Mouse (Mus musculus) limb, embryonic 12.5 days (tissue): ENCODE results near the gene Cldn6. TPM values are rescaled to one million over a fixed set of nuclear protein-coding genes. Genes with fewer than 3 reads are reported as not detected.

ENCODE experiments used
- ATAC-seq: fragments of 200-750 bp; cut with Nextera tagmentation; 2 replicates; pipeline ENCODE4 v1.8.0; 2017; ENCODE audit warnings: low read depth, moderate TSS enrichment; ENCODE audit not compliant: insufficient number of reproducible peaks, insufficient read depth, low FRiP score, low TSS enrichment
- H3K27ac ChIP-seq: fragments of 300-500 bp; sonication (generic); 2 replicates; pipeline ENCODE4 v1.5.1; 2016; ENCODE audit warnings: mild to moderate bottlenecking, moderate library complexity
- H3K27me3 ChIP-seq: fragments of 300-500 bp; sonication (generic); 2 replicates; pipeline ENCODE4 v1.6.1; 2016; ENCODE audit warnings: mild to moderate bottlenecking, moderate library complexity
- H3K36me3 ChIP-seq: fragments of 300-500 bp; sonication (generic); 2 replicates; pipeline ENCODE4 v1.6.1; 2016; ENCODE audit warnings: mild to moderate bottlenecking, moderate library complexity
- H3K4me1 ChIP-seq: fragments of 300-500 bp; sonication (generic); replicated peaks from 2 replicates; pipeline ENCODE4 v1.6.1; 2016
- H3K4me2 ChIP-seq: fragments of 300-500 bp; sonication (generic); 2 replicates; pipeline ENCODE4 v1.6.1; 2016; ENCODE audit warnings: mild to moderate bottlenecking, moderate library complexity
- H3K4me3 ChIP-seq: fragments of 300-500 bp; sonication (generic); replicated peaks from 2 replicates; pipeline ENCODE4 v1.5.1; 2016; ENCODE audit warnings: mild to moderate bottlenecking
- H3K9ac ChIP-seq: fragments of 300-500 bp; sonication (generic); replicated peaks from 2 replicates; pipeline ENCODE4 v1.6.1; 2016; ENCODE audit warnings: mild to moderate bottlenecking, moderate library complexity
- H3K9me3 ChIP-seq: fragments of 300-500 bp; sonication (generic); 2 replicates; pipeline ENCODE4 v1.6.1; 2016; ENCODE audit warnings: mild to moderate bottlenecking, moderate library complexity
- WGBS: fragments of 180-500 bp; shearing (Covaris S2); methylation state at CpG from one replicate; pipeline ENCODE4 v1.1.7; 2016; 5-methylcytosine and 5-hydroxymethylcytosine counted together
- polyA plus RNA-seq: library from polyadenylated mRNA; unstranded; fragments of >200 nt; fragmentation: Nextera tagmentation; extraction: Ambion mirVana; gene quantifications from 2 replicates; pipeline ENCODE4 v1.2.1, GENCODE M21; 2016

Cldn6 gene
- polyA plus RNA-seq, 1 experiment from 2014 or later: 22.7 TPM

DNA sequence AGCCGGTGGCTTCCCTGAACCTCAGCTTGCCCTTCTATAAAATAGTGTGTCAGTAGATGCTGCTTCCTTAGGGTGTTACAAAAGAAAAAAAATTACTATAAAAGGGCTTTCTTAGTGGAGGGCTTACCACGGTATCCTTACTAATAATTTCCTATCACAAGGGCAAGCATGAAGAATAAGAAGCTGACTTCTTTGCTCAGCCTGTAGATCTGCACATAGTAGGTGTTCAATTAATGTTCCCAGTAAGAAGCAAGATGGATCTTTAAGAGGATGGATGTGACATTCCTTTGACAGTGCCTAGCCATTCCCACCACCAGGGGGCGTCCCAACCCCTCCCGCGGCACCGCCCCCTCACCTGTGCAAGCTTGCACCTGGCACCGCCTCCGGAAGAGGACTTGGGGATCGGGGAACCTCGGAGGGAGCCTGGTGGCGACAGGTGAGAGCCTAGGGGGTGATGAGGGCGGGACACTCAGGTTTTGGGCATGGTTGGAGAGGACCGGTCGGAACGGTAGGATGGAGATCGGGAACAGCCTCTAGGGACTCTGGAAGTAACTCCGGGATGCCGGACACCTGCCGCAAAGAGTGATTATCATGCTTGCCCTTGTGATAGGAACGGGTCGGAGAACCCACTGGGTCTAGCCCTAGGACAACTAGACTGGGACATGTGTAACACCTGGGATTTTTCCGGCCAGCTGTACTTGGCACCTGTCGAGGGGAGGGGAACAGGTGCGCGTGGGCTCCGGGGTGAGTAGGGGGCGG is 18.8 kb upstream of the Cldn6 start, which contains the start of gene Bicdl2:
Bicdl2 (plus strand) TSS at position 390 of the 759 bp plus-strand sequence.
- 0 out of 2 replicates have a peak, but pooled peaks cover 10% of the 10 kb centered on the region for H3K4me1 ChIP-seq
- H3K4me2 ChIP-seq: peak within 1 kb of the TSS; percentile 27
- no peak within 1 kb of the TSS for H3K4me3 ChIP-seq
- H3K9ac ChIP-seq: no peak within 1 kb of the TSS
- no peaks in the 10 kb centered on the region for H3K9me3 ChIP-seq
- 5% methylated on average over 27 of the region's 27 CpGs for WGBS
- H3K27me3 ChIP-seq: peaks cover 42% of the 10 kb centered on the region
- no peaks in the 10 kb centered on the region for H3K36me3 ChIP-seq
- ATAC-seq: no peak
- no peak within 1 kb of the TSS for H3K27ac ChIP-seq

DNA sequence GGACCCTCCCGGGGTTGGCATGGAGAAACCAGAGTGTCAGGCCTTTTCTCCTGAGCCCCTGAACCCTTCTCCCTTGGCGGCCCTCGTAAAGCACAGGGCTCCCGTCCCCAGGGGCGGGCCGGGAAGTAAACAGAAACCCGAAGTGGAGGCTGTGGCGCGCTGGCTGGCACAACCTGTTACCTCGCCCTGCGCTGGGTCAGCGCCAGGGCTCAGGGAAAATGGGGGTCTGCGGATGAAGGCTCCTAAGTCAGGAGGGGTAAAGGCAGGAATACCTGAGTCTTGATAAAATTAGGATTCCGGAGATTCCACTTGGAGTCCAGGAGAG is 18.2 kb upstream of the Cldn6 start:
- no peaks in the 10 kb centered on the region for H3K36me3 ChIP-seq
- H3K27ac ChIP-seq: no peak overlapping the region
- 3% methylated on average over 14 of the region's 14 CpGs for WGBS
- H3K27me3 ChIP-seq: peaks cover 42% of the 10 kb centered on the region
- no peak overlapping the region for H3K9ac ChIP-seq
- 0 out of 2 replicates have a peak, but pooled peaks cover 10% of the 10 kb centered on the region for H3K4me1 ChIP-seq
- no peak overlapping the region for H3K4me3 ChIP-seq
- peak overlapping the region; percentile 27 for H3K4me2 ChIP-seq
- H3K9me3 ChIP-seq: no peaks in the 10 kb centered on the region
- no peak for ATAC-seq

DNA sequence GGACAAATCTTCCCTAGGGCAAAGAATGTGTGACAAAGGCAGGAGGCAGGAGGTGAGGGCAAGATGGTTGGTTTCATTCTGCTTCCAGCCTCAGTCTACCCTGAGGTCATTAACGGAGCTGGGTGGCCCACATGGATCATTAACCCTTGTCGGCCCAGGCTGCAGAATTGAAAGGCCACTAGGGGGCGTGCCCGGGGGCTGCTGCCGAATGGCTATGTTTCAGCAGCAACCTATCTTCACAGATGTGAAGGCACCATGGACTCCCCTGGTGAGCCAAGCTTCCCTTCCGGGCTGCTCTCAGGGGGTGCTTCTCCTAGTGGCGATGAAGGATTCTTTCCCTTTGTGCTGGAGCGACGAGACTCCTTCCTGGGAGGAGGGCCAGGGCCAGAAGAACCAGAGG is 17.5 kb upstream of the Cldn6 start:
- WGBS: 4% methylated on average over 9 of the region's 9 CpGs
- H3K4me1 ChIP-seq: 0 out of 2 replicates have a peak, but pooled peaks cover 10% of the 10 kb centered on the region
- H3K4me2 ChIP-seq: no peak overlapping the region
- ATAC-seq: no peak
- H3K36me3 ChIP-seq: peaks cover 4% of the 10 kb centered on the region
- H3K4me3 ChIP-seq: no peak overlapping the region
- no peak overlapping the region for H3K27ac ChIP-seq
- no peak overlapping the region for H3K9ac ChIP-seq
- H3K27me3 ChIP-seq: peaks cover 42% of the 10 kb centered on the region
- no peaks in the 10 kb centered on the region for H3K9me3 ChIP-seq

DNA sequence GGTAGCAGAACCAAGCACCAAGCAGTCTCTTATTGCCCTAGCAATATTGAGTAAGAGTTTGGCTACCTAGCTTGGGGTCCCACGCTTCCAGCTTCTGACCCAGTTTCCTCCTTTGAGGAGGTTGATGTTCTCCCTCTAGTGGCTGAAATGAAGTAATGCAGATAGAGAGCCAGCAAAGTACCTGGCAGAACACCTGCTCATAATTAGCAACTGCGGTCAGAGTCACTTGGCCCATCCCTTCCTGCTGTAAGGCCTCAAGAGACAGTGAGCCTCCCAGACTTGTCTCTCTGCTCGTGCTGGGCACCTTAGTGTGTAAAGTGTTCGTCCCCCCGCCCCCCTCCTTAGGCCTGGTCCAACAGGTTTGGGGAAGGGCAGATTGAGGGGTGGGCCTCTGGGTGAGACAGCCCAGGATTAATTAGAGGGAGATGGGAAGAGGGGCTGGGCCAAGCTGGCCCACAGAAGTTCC is 14.5 kb upstream of the Cldn6 start:
- no peaks in the 10 kb centered on the region for H3K9me3 ChIP-seq
- H3K4me3 ChIP-seq: no peak overlapping the region
- no peak; the same call in 1 of the 2 replicates for ATAC-seq
- WGBS: 10% methylated on average over 5 of the region's 5 CpGs
- H3K36me3 ChIP-seq: peaks cover 34% of the 10 kb centered on the region
- no peak overlapping the region for H3K9ac ChIP-seq
- no peak overlapping the region for H3K27ac ChIP-seq
- peaks cover 35% of the 10 kb centered on the region for H3K27me3 ChIP-seq
- no peak overlapping the region for H3K4me2 ChIP-seq
- H3K4me1 ChIP-seq: 0 out of 2 replicates have a peak, but pooled peaks cover 10% of the 10 kb centered on the region

DNA sequence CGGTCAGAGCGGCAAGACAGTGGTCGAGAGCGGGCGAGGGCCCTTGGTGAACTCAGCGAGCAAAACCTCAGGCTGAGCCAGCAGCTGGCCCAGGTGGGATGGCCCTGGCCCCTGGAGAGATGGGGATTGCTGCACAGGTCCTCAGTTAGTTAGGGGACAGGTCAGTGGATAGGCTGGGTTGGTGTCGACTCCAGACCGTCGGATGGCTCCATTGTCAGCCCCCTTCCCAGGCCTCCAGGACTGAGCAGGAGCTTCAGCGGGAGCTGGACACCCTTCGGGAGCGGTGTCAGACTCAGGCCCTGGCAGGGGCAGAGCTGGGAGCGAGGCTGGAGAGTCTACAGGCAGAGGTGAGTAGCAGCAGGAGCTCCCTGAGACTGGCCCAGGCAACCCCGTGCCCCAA is 13.5 kb upstream of the Cldn6 start:
- Histone ChIP-seq H3K9ac (no peak overlapping the region), H3K4me1 (0 out of 2 replicates have a peak, but pooled peaks cover 7% of the 10 kb centered on the region)
- ATAC-seq: no peak

DNA sequence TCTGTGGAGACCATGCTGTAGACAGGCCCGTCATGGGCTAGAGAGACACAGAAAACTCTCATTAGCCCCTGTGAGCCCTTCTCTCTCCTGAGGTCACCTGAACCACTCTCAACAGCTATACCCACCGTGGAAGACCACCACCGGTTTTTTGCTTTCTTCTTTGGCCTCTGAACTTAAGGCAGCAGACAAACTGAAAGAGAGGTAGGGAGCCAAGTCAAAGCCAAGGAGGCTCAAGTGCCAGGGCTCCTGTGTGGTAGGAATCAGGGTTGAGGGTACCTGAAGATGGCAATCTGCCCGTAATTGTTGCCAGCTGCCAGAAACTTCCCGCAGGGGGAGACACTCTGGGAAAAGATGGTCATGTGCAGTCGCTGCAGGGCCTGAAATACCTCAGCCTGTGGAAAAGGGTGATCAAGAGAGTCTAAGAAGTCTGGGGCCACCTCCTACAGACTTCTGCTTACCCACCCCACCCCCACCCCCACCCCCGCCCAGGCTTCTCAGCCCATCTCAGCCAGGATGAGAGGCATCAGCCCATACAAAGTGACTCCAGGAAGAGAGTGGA is 8.5 kb upstream of the Cldn6 start:
- peaks cover 23% of the 10 kb centered on the region for H3K4me1 ChIP-seq
- no peak overlapping the region for H3K27ac ChIP-seq
- 85% methylated on average over 6 of the region's 7 CpGs for WGBS
- no peak overlapping the region for H3K9ac ChIP-seq
- H3K4me3 ChIP-seq: no peak overlapping the region
- peaks cover 12% of the 10 kb centered on the region for H3K27me3 ChIP-seq
- no peak overlapping the region for H3K4me2 ChIP-seq
- H3K36me3 ChIP-seq: peaks cover 46% of the 10 kb centered on the region
- ATAC-seq: no peak
- H3K9me3 ChIP-seq: no peaks in the 10 kb centered on the region

More for the DNA sequence above, 13.5 kb upstream of the Cldn6 start:
- Histone ChIP-seq H3K27ac (no peak overlapping the region), H3K4me2 (no peak overlapping the region), H3K36me3 (peaks cover 44% of the 10 kb centered on the region), H3K27me3 (peaks cover 26% of the 10 kb centered on the region), H3K9me3 (no peaks in the 10 kb centered on the region), H3K4me3 (no peak overlapping the region)
- 80% methylated on average over 14 of the region's 14 CpGs for WGBS

DNA sequence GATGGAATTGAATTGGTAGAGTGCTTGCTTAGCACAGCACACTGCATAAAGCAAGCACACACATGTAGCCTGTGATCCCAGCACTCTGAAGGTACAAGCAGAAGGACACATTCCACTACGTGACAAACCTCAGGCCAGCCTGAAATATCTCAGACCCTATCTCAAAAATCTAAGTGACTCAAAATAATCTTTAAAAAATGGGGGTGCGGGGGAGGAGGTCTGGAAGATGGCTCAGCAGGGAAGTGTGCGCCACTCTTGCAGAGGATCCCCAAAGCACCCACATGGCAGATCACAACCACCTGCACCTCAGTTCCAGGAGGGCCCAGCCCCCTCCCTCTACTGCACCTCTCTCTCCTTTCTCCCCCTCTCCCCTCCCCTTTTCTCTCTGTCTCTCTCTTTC is 7.5 kb upstream of the Cldn6 start:
- Histone ChIP-seq H3K4me2 (no peak overlapping the region), H3K27me3 (peaks cover 21% of the 10 kb centered on the region), H3K9me3 (no peaks in the 10 kb centered on the region), H3K4me3 (no peak overlapping the region), H3K9ac (no peak overlapping the region; the same call in 1 of the 2 replicates), H3K36me3 (peaks cover 43% of the 10 kb centered on the region), H3K4me1 (peaks cover 32% of the 10 kb centered on the region), H3K27ac (no peak overlapping the region)
- 88% methylated on average over 3 of the region's 3 CpGs for WGBS
- no peak for ATAC-seq

DNA sequence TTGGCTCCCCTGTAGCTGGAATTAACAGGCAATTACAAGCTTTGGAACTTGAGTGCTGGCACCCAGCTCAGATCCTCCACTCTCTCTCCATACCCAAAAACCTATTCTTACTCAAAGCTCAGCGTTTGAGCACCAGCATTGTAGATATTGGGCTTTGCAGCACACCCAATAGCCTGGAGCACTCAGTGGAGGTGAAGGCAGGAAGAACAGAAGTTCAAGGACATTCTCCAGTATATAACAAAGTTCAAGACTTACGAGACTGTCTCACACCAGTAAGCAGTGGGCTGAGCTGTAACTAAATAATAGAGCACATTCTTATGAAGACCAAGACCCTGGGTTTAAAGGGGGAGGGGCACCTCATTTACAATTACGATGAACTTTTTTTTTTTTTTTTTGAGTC is 6.3 kb upstream of the Cldn6 start:
- H3K4me3 ChIP-seq: peak overlapping the region; percentile 59
- peak overlapping the region; percentile 74 for H3K4me2 ChIP-seq
- H3K9me3 ChIP-seq: no peaks in the 10 kb centered on the region
- H3K27me3 ChIP-seq: peaks cover 25% of the 10 kb centered on the region
- 57% methylated on average over 3 of the region's 3 CpGs for WGBS
- peaks cover 30% of the 10 kb centered on the region for H3K36me3 ChIP-seq
- ATAC-seq: no peak
- H3K9ac ChIP-seq: no peak overlapping the region
- no peak overlapping the region for H3K27ac ChIP-seq
- peaks cover 35% of the 10 kb centered on the region for H3K4me1 ChIP-seq

DNA sequence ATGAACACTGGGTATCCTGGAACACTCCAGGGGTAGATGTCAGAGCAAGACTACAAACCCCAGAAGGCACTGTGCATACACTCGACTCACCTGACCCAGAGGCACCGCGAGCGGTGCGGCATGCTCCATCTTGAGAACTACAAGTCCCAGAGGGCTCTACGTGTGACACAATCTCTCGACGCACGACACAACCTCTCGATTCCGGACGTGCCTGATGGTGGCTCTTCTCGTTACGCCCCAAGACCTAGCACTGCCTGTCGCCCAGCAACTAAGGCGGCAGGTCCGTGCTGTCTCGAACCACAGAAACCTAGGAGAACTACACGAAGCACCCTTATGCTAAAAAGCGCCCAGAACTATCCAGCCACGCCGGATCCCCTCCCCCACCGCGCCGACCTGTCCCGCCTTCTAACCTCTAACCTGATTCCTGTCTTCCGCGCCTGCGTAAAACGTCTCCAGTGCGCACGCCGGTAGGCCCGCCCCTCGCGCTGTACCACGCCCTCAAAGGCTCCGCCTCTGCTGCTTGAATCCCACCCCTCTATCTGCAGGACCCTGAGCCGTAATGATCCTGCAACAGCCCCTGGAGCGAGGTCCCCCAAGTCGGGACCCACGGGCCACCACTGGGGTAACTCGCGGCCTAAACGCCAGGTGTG is 5.5 kb upstream of the Cldn6 start, which contains the start of the genes Hcfc1r1 and Thoc6:
Hcfc1r1 (plus strand) TSS at position 173 of the 650 bp plus-strand sequence.
Thoc6 (minus strand) TSS at position 459 of the 650 bp plus-strand sequence.
- H3K27ac ChIP-seq: peak within 1 kb of the TSS; percentile 50; the same call in 1 of the 2 replicates
- H3K27me3 ChIP-seq: peaks cover 33% of the 10 kb centered on the region
- no peaks in the 10 kb centered on the region for H3K9me3 ChIP-seq
- WGBS: under 1% methylated on average over 45 of the region's 45 CpGs
- peak within 1 kb of the TSS; percentile 59 for H3K4me3 ChIP-seq
- peak; percentile 93 for ATAC-seq
- peaks cover 22% of the 10 kb centered on the region for H3K36me3 ChIP-seq
- H3K9ac ChIP-seq: peak within 1 kb of the TSS; percentile 58
- peaks cover 35% of the 10 kb centered on the region for H3K4me1 ChIP-seq
- H3K4me2 ChIP-seq: peak within 1 kb of the TSS; percentile 74

DNA sequence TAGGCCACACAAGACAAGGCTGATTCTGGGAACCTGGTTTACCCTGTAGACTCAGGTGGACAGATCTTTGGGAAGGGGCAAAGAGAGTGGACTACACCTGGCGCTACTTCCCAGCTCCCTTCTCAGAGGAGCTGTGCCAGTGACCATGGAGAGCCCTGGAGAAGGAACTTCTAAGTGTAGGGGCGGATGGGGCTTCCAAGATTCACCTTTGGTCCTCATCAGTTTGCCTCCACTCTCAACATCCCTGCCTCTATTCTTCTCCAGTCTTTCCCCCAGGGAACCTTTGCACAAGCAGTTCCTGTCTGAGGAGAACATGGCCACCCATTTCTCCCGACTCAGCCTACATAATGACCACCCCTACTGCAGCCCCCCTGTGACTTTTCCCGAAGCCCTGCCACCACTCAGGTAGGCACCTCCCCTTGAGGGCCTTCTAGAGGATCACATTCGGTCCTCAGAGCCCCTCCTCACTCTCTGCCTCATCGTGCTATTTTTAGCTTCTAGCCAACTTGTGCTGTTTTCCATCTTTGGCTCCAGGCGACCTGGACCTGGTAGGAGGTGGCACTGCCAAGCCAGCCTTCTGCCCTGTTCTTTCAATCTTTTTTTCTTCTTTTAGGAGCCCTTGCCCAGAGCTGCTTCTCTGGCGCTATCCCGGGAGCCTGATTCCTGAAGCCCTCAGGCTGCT is 4.6 kb upstream of the Cldn6 start:
- WGBS: 31% methylated on average over 9 of the region's 9 CpGs
- peak overlapping the region; percentile 59 for H3K4me3 ChIP-seq
- peaks cover 41% of the 10 kb centered on the region for H3K27me3 ChIP-seq
- peak overlapping the region; percentile 50; the same call in 1 of the 2 replicates for H3K27ac ChIP-seq
- peaks cover 40% of the 10 kb centered on the region for H3K4me1 ChIP-seq
- H3K9me3 ChIP-seq: no peaks in the 10 kb centered on the region
- 0 out of 2 replicates have a peak, but pooled peaks have one; percentile 0 for ATAC-seq
- H3K36me3 ChIP-seq: peaks cover 14% of the 10 kb centered on the region
- peak overlapping the region; percentile 58 for H3K9ac ChIP-seq
- H3K4me2 ChIP-seq: peak overlapping the region; percentile 74
